Mouse (Mus musculus): ENCODE results near the gene 4933430I17Rik. TPM values are rescaled to one million over a fixed set of nuclear protein-coding genes. Genes with fewer than 3 reads are reported as not detected.

Gene 4933430I17Rik
- polyA plus RNA-seq, 1 experiment from 2014 or later, result 0.33 TPM

- no peak within 1 kb of the TSS for H3K27ac ChIP-seq (ENCODE audit: low read length)
- H3K9ac ChIP-seq (ENCODE audit: low read depth, low read length), result no peak within 1 kb of the TSS
- no peaks in the 10 kb centered on the region for H3K4me1 ChIP-seq (ENCODE audit: control insufficient read depth, insufficient read depth, low read length)
- peaks cover 4% of the 10 kb centered on the region; the same call in 1 of the 2 replicates for H3K27me3 ChIP-seq (replicated peaks; ENCODE audit: control insufficient read depth, insufficient read depth, low read length)
- ATAC-seq, result no peak
- H3K36me3 ChIP-seq (ENCODE audit: control insufficient read depth, insufficient read depth, low read length), result no peaks in the 10 kb centered on the region
- H3K4me2 ChIP-seq (ENCODE audit: low read depth, low read length), result no peak within 1 kb of the TSS
- WGBS, result 56% methylated on average over 6 of the region's 6 CpGs
- no peaks in the 10 kb centered on the region for H3K9me3 ChIP-seq (ENCODE audit: control insufficient read depth, low read length)
- no peak within 1 kb of the TSS for H3K4me3 ChIP-seq (ENCODE audit: low read length)
Measured at GRCm38 (mm10) chr4:62559797-62560329, 34.7 kb downstream of the 4933430I17Rik start, which contains the start of gene Rgs3. Gene Rgs3 (plus strand): TSS chr4:62559847.

- Histone ChIP-seq H3K4me2 (ENCODE audit: low read depth, low read length) (no peak overlapping the region), H3K9ac (ENCODE audit: low read depth, low read length) (no peak overlapping the region), H3K9me3 (ENCODE audit: control insufficient read depth, low read length) (no peaks in the 10 kb centered on the region), H3K36me3 (ENCODE audit: control insufficient read depth, insufficient read depth, low read length) (no peaks in the 10 kb centered on the region), H3K4me3 (ENCODE audit: low read length) (no peak overlapping the region), H3K4me1 (ENCODE audit: control insufficient read depth, insufficient read depth, low read length) (peaks cover under 1% of the 10 kb centered on the region; the same call in 1 of the 2 replicates), H3K27me3 (replicated peaks; ENCODE audit: control insufficient read depth, insufficient read depth, low read length) (peaks cover 4% of the 10 kb centered on the region; the same call in 1 of the 2 replicates), H3K27ac (ENCODE audit: low read length) (no peak overlapping the region)
- WGBS, result 27% methylated on average over 4 of the region's 4 CpGs
- peak; percentile 51 for ATAC-seq
Measured at GRCm38 (mm10) chr4:62560963-62561629, 35.9 kb downstream of the 4933430I17Rik start.

GRCm38 (mm10) chr4:62561630-62562001 lies 36.4 kb downstream of the 4933430I17Rik start:
- no peaks in the 10 kb centered on the region for H3K9me3 ChIP-seq (ENCODE audit: control insufficient read depth, low read length)
- peaks cover 4% of the 10 kb centered on the region; the same call in 1 of the 2 replicates for H3K27me3 ChIP-seq (replicated peaks; ENCODE audit: control insufficient read depth, insufficient read depth, low read length)
- H3K27ac ChIP-seq (ENCODE audit: low read length), result no peak overlapping the region
- WGBS, result 58% methylated on average over 3 of the region's 3 CpGs
- H3K4me1 ChIP-seq (ENCODE audit: control insufficient read depth, insufficient read depth, low read length), result peaks cover 6% of the 10 kb centered on the region
- H3K4me2 ChIP-seq (ENCODE audit: low read depth, low read length), result no peak overlapping the region
- no peak overlapping the region for H3K9ac ChIP-seq (ENCODE audit: low read depth, low read length)
- no peaks in the 10 kb centered on the region for H3K36me3 ChIP-seq (ENCODE audit: control insufficient read depth, insufficient read depth, low read length)
- no peak overlapping the region for H3K4me3 ChIP-seq (ENCODE audit: low read length)
- ATAC-seq, result no peak

- no peak for ATAC-seq
- no peak overlapping the region for H3K4me3 ChIP-seq (ENCODE audit: low read length)
- H3K4me2 ChIP-seq (ENCODE audit: low read depth, low read length), result no peak overlapping the region
- H3K9me3 ChIP-seq (ENCODE audit: control insufficient read depth, low read length), result no peaks in the 10 kb centered on the region
- H3K27me3 ChIP-seq (replicated peaks; ENCODE audit: control insufficient read depth, insufficient read depth, low read length), result peaks cover 4% of the 10 kb centered on the region; the same call in 1 of the 2 replicates
- WGBS, result 62% methylated on average over 4 of the region's 4 CpGs
- no peak overlapping the region for H3K9ac ChIP-seq (ENCODE audit: low read depth, low read length)
- no peak overlapping the region for H3K27ac ChIP-seq (ENCODE audit: low read length)
- no peaks in the 10 kb centered on the region for H3K36me3 ChIP-seq (ENCODE audit: control insufficient read depth, insufficient read depth, low read length)
- peaks cover 6% of the 10 kb centered on the region for H3K4me1 ChIP-seq (ENCODE audit: control insufficient read depth, insufficient read depth, low read length)
Measured at GRCm38 (mm10) chr4:62562006-62562405, 36.8 kb downstream of the 4933430I17Rik start.

GRCm38 (mm10) chr4:62566530-62566929 lies 41.4 kb downstream of the 4933430I17Rik start:
- Histone ChIP-seq H3K4me3 (ENCODE audit: low read length) (no peak overlapping the region), H3K4me1 (ENCODE audit: control insufficient read depth, insufficient read depth, low read length) (peaks cover 6% of the 10 kb centered on the region), H3K9me3 (ENCODE audit: control insufficient read depth, low read length) (no peaks in the 10 kb centered on the region), H3K27me3 (replicated peaks; ENCODE audit: control insufficient read depth, insufficient read depth, low read length) (no peaks in the 10 kb centered on the region), H3K9ac (ENCODE audit: low read depth, low read length) (no peak overlapping the region), H3K27ac (ENCODE audit: low read length) (no peak overlapping the region), H3K36me3 (ENCODE audit: control insufficient read depth, insufficient read depth, low read length) (no peaks in the 10 kb centered on the region), H3K4me2 (ENCODE audit: low read depth, low read length) (no peak overlapping the region)
- 41% methylated on average over 4 of the region's 4 CpGs for WGBS
- peak; percentile 78 for ATAC-seq

- WGBS, result 86% methylated on average over 6 of the region's 6 CpGs
- no peak for ATAC-seq
Measured at GRCm38 (mm10) chr4:62567696-62568095, 42.5 kb downstream of the 4933430I17Rik start.

DNA sequence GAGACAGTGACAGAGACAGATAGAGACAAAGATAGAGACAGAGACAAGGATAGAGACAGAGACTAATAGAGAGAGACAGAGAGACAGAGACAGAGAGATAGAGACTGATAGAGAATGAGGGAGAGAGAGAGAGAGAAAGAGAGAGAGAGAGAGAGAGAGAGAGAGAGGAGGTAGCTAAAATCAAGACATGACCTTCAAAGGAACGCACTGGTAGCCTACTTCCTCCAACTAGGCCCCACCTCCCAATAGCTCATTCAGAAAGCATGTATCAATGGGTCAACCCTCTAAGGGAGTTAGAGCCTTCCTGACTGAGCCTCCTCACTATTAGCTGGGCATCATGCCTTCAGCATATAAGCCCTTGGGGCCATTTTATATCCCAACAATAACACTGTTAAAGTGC lies 43.2 kb downstream of the 4933430I17Rik start:
- Histone ChIP-seq H3K9me3 (ENCODE audit: control insufficient read depth, low read length) (no peaks in the 10 kb centered on the region), H3K27me3 (replicated peaks; ENCODE audit: control insufficient read depth, insufficient read depth, low read length) (no peaks in the 10 kb centered on the region), H3K4me2 (ENCODE audit: low read depth, low read length) (no peak overlapping the region), H3K36me3 (ENCODE audit: control insufficient read depth, insufficient read depth, low read length) (no peaks in the 10 kb centered on the region), H3K4me3 (ENCODE audit: low read length) (no peak overlapping the region), H3K4me1 (ENCODE audit: control insufficient read depth, insufficient read depth, low read length) (peaks cover 6% of the 10 kb centered on the region), H3K9ac (ENCODE audit: low read depth, low read length) (no peak overlapping the region), H3K27ac (ENCODE audit: low read length) (no peak overlapping the region)
- WGBS, result 83% methylated on average over 1 of the region's 1 CpGs
- no peak for ATAC-seq

More at GRCm38 (mm10) chr4:62567696-62568095, 42.5 kb downstream of the 4933430I17Rik start:
- H3K27me3 ChIP-seq (replicated peaks; ENCODE audit: control insufficient read depth, insufficient read depth, low read length), result no peaks in the 10 kb centered on the region
- no peaks in the 10 kb centered on the region for H3K36me3 ChIP-seq (ENCODE audit: control insufficient read depth, insufficient read depth, low read length)
- H3K27ac ChIP-seq (ENCODE audit: low read length), result no peak overlapping the region
- no peak overlapping the region for H3K9ac ChIP-seq (ENCODE audit: low read depth, low read length)
- no peaks in the 10 kb centered on the region for H3K9me3 ChIP-seq (ENCODE audit: control insufficient read depth, low read length)
- H3K4me3 ChIP-seq (ENCODE audit: low read length), result no peak overlapping the region
- peaks cover 6% of the 10 kb centered on the region for H3K4me1 ChIP-seq (ENCODE audit: control insufficient read depth, insufficient read depth, low read length)
- H3K4me2 ChIP-seq (ENCODE audit: low read depth, low read length), result no peak overlapping the region

GRCm38 (mm10) chr4:62569603-62570002 lies 44.4 kb downstream of the 4933430I17Rik start:
- Histone ChIP-seq H3K36me3 (ENCODE audit: control insufficient read depth, insufficient read depth, low read length) (no peaks in the 10 kb centered on the region), H3K27me3 (replicated peaks; ENCODE audit: control insufficient read depth, insufficient read depth, low read length) (no peaks in the 10 kb centered on the region), H3K9ac (ENCODE audit: low read depth, low read length) (no peak overlapping the region), H3K4me1 (ENCODE audit: control insufficient read depth, insufficient read depth, low read length) (peaks cover 6% of the 10 kb centered on the region), H3K4me3 (ENCODE audit: low read length) (no peak overlapping the region), H3K4me2 (ENCODE audit: low read depth, low read length) (no peak overlapping the region), H3K9me3 (ENCODE audit: control insufficient read depth, low read length) (no peaks in the 10 kb centered on the region), H3K27ac (ENCODE audit: low read length) (peak overlapping the region; percentile 28; the same call in 1 of the 2 replicates)
- WGBS, result 94% methylated on average over 5 of the region's 5 CpGs
- ATAC-seq, result no peak

GRCm38 (mm10) chr4:62570029-62570428 lies 44.9 kb downstream of the 4933430I17Rik start:
- Histone ChIP-seq H3K9me3 (ENCODE audit: control insufficient read depth, low read length) (no peaks in the 10 kb centered on the region), H3K27me3 (replicated peaks; ENCODE audit: control insufficient read depth, insufficient read depth, low read length) (no peaks in the 10 kb centered on the region), H3K9ac (ENCODE audit: low read depth, low read length) (no peak overlapping the region), H3K27ac (ENCODE audit: low read length) (no peak overlapping the region), H3K4me1 (ENCODE audit: control insufficient read depth, insufficient read depth, low read length) (peaks cover 6% of the 10 kb centered on the region), H3K36me3 (ENCODE audit: control insufficient read depth, insufficient read depth, low read length) (no peaks in the 10 kb centered on the region), H3K4me2 (ENCODE audit: low read depth, low read length) (no peak overlapping the region), H3K4me3 (ENCODE audit: low read length) (no peak overlapping the region)
- 60% methylated on average over 5 of the region's 5 CpGs for WGBS
- ATAC-seq, result no peak

Measured in intestine, embryonic 16.5 days (tissue).